Mouse (Mus musculus) spleen, adult 2 months (tissue): Measurements from ENCODE around the gene Faap100.

ENCODE experiments used
- CTCF ChIP-seq: fragments of 200-500 bp; IDR thresholded peaks from 2 replicates; pipeline ENCODE4 v1.5.1; 2011; ENCODE audit warnings: mild to moderate bottlenecking, inconsistent platforms; ENCODE audit not compliant: insufficient read depth, insufficient read length, insufficient replicate concordance; ENCODE audit errors: extremely low read depth
- POLR2A ChIP-seq: fragments of 200-500 bp; IDR thresholded peaks from 2 replicates; pipeline ENCODE4 v1.6.1; 2011; ENCODE audit warnings: low read depth, low read length, inconsistent platforms

DNA sequence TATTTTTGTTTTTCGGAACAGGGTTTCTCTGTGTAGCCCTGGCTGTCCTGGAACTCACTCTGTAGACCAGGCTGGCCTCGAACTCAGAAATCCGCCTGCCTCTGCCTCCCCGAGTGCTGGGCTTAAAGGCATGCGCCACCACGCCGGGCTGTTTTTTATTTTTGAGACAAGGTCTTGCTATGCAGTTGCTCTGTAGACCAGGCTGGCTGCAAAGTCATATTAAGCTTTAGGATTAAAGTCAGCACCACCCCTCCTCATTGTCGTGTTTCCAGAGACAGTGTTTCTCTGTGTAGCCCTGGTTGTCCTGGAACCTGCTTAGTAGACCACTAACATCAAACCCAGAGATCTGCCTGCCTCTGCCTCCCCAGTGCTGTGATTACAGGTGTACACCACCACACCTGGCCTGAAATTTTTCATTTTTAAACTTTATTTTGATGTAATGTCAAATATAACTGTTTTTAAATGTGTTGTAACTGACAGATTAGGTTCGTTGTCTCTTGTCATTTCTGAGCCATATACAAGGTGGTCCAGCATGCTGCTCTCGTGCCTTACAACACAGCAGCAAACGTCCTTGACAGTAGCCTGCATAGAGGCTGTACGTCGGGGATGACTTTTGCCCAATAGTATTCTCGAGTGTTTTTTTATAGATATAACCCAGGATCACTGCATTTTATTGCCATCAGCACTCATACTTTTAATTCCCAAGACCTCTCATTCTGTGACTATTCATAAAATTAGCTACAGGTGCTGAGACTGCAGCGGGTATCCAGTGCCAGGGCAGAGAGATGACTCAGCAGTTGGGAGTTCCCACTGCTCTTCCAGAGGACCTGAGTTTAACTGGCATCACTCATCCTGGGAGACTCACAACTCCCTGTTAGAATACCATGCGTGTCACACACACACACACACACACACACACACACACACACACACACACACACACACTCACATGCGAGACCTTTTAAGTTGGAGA, 24.0 kb downstream of the Faap100 start:
- TF ChIP-seq CTCF = no peak
- TF ChIP-seq POLR2A = no peak
